Mouse (Mus musculus): ENCODE results near the gene Rtn4rl1.

Rtn4rl1 gene

GRCm38 (mm10) chr11:75212876-75213275 lies 19.3 kb downstream of the Rtn4rl1 start:
- DNase-seq (ENCODE audit: low read depth, low spot score): no peak

GRCm38 (mm10) chr11:75213372-75214080 lies 19.9 kb downstream of the Rtn4rl1 start:
- no peak for DNase-seq (ENCODE audit: low read depth, low spot score)

DNA sequence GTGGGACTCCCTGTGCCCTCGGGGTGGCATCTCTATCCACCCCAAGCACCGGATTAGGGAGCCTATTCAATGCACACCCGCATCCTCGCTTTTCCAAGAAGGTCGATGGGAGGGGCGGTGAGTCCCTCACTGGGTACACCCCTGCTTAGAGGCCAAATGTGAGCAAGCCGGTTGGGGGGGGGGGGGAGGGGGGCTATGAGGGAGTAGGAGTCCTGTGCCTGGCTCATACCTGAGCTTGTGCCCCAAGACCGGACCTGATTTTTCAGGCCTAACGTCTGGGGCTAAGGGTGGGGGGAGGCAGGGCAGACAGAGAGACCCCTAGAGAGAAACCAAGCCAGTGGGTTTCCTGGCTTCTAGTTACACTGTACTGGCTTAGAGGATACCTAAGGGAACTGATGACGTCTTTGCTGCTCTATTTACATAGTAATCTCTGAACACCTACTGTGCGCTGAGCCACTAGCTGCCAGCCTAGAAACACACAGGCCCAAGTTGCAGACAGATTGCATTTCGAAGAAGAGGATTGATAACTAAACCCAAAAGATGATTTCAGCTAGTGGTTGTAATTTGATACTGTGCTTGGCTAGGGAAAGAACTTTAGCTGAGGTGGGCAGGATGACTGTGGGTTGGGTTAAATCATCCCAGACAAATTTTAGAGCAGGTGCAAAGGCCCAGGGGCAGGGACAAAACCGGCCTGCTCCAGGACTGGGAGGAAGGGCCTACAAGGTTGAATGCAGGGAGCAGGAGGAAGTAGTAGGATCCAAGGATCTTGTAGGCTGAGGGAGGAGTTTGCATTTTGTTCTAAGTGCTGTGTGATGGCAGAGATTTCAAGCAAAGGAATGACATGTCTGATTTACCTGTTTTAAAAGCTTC lies 20.7 kb downstream of the Rtn4rl1 start:
- no peak for DNase-seq (ENCODE audit: low read depth, low spot score)

- no peak for DNase-seq (ENCODE audit: low read depth, low spot score)
Measured at GRCm38 (mm10) chr11:75220115-75220514, 26.5 kb downstream of the Rtn4rl1 start.

DNA sequence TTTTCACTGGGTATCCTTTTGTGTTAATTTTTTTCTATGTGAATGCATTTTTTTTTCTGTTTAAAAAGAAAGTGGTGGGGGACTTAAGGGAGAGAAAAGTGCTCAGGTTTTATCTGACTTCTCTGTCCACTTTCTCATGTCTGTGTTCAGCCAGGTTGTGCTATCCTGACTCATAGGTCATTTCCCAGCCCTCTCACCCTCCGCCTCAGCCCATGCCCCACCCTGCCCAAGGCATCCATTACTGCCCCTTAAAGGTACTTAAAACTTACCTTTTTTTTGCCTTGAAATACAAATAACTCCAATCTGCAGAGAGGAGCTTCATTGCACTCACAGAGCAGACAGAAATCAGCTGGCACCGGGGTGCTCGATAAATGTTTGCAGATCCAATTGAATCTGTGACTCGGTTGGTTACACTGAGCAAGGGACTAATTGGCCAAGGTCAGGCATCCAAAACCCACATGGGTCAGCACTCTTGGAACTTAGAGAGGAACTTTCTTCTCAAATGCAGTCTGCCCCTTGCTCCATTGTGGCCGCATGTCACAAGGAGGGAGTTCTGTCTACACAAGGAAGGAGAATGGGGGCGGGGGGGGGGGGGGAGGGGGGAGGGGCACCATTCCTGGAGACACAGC lies 27.0 kb downstream of the Rtn4rl1 start:
- no peak for DNase-seq (ENCODE audit: low read depth, low spot score)

DNA sequence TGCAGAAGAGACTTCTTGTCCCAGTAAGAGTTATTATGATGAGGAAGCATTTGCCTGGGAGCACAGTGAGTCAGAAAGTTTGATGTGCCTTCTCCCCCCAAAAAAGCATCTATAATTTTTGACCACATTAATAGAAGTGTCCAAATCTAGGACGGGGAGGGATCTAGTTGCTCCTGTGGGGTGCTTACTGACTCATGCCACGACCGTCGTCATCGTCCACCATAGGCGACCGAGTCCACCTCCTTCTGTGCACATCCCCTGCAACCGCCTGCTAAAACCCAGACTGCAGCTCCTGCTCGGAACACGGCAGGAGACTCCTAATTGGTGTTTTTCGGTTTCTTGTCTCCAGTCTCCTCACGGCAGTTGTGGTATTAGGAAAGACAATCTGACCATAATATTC lies 30.5 kb downstream of the Rtn4rl1 start:
- no peak for DNase-seq (ENCODE audit: low read depth, low spot score)

DNA sequence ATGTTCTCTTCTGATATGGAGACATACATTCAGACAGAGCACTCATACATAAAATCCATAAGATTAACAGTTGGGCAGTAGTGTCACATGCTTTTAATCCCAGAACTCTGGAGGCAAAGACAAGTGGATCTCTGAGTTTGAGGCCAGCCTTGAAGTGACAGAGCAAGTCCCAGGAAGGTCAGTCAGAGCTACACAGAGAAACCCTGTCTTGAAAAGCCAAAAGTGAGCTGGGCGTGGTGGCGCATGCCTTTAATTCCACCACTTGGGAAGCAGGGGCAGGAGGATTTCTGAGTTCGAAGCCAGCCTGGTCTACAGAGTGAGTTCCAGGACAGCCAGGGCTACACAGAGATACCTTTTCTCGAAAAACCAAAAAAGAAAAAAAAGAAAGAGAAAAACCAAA lies 31.3 kb downstream of the Rtn4rl1 start:
- DNase-seq (ENCODE audit: low read depth, low spot score): no peak

DNA sequence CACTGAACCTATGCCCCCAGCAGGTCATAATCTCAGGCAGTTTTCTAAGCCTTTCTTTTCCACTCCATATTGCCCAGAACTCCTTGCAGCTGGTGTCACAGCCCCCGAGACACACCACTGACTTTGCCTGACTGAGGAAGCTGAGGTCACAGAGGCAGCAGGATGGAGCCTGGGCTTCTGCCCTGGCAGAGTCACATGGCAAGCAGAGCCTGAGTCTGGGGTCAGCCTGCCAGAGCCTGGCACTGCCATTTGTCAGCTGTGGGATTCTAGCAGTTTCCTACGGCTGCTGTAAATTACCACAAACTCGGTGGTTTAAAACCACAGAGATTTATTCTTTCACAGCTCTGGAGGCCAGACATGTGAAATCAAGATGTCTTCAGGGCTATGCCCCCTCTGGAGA lies 34.0 kb downstream of the Rtn4rl1 start:
- no peak for DNase-seq (ENCODE audit: low read depth, low spot score)

- no peak for DNase-seq (ENCODE audit: low read depth, low spot score)
Measured at GRCm38 (mm10) chr11:75229289-75229688, 35.7 kb downstream of the Rtn4rl1 start.

DNA sequence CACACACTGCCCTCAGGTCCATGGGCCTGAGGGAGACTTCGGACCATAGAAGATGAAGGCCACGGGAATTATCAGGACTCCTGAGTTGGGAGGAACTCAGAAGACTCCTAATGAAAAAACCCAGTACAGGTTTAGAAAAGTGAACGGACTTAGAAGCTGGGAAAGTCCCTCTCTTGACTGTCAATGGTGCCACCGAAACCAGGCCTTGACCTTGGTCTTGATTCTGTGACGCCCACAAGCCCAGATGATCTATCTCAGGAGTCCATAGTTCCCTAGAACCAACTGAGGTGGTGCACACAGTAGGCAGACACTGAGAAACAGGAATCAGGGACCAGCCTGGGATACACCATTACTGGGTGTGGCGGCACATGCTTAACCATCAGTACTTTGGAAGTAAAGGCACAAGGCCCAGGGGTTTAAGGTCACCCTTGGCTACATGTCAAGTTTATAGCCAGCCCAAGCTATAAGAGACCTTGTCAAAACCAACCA lies 36.7 kb downstream of the Rtn4rl1 start:
- DNase-seq (ENCODE audit: low read depth, low spot score): no peak

DNA sequence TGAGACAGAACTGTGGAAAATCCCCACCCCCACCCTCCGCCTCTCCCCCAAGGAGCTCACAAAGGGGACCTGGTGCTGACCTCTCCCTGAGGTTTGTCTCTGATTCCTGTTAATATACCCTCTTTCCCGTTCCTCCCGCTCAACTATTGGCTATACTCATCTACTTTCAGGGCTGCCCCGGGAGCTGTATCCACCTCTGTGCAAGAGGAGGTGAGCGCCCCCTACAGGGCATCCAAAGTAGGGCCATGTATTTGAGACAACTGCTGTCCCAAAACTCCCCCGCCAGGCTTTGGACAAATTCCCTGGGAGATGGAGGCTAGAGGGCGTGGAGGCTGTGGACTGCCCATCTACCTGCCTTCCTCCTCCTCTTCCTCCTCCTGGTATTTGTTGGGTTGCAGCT lies 38.2 kb downstream of the Rtn4rl1 start:
- DNase-seq (ENCODE audit: low read depth, low spot score): peak; percentile 83

DNA sequence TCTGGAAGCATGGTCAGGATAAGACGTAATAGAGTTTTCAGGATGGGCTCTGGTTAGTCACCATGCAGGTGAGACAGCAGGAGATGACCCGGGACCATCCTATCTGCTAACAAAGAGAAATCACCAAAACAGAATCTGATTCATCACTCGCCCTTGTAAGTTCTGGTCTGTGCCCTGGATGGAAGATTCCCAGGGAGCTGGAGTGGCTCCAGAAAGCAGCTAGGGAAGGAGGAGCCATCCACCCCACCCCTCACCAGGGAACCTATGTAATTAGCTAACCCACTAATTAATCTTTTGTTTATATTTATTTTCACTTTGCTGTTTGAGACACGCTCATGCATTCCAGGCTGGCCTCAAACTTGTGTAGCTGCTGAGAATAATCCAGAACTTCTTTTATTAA lies 38.9 kb downstream of the Rtn4rl1 start:
- DNase-seq (ENCODE audit: low read depth, low spot score): no peak

DNA sequence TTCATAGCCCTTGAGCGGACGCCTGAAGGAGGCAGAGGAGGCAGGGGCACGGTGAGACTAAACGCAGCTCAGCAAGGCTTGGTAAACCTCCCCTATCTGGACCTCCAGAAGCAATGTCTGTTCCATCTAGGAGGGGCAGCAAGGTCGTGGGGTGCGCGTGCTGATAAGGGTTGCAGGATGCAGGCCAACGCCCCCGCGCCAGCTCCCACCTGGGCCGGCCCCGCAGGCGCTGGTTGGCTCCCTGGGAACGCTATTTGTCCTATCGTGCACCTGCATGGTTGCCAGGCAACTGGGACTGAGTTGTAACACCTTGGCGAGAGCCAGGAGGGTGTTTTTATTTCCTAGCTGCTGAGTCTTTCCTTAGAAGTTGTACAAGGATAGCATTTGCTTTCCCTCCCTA lies 41.2 kb downstream of the Rtn4rl1 start:
- DNase-seq (ENCODE audit: low read depth, low spot score): no peak

DNA sequence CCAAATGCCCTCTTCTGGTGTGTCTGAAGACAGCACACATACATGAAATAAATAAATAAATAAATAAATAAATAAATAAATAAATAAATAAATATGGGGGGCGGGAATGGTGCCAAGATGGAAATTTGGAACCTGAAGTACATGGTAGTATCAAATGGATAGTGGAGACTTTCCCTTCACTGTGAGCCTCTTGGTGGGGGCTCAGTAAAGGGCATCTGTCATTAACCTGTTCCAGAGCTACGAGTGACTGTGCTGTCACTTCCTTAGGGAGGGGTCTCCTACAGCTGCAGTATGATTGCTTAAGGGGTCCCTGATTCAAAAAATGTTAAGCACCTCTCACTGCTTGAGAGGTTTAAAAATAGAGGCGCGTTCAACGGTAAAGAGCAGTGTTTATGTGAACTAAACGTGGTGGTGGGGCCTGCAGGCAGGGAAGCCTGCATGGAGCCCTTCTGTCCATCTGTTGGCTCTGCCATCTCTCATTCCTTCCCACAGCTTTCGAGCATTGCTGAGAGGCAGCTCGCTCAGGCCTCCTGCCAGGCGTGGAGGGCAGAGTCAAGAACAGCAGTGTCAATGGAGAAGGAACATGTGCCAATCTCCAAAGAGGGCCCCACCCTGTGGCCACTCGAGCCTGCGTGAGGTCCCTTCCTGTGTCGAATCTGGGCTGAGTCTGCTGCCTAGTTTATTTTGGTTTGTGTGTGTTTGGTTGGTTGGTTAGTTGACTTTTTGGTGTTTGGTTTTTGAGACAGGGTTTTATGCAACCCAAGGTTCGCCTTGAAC lies 46.8 kb downstream of the Rtn4rl1 start:
- no peak for DNase-seq (ENCODE audit: low read depth, low spot score)

GRCm38 (mm10) chr11:75242710-75243255 lies 49.2 kb downstream of the Rtn4rl1 start:
- no peak for DNase-seq (ENCODE audit: low read depth, low spot score)

DNA sequence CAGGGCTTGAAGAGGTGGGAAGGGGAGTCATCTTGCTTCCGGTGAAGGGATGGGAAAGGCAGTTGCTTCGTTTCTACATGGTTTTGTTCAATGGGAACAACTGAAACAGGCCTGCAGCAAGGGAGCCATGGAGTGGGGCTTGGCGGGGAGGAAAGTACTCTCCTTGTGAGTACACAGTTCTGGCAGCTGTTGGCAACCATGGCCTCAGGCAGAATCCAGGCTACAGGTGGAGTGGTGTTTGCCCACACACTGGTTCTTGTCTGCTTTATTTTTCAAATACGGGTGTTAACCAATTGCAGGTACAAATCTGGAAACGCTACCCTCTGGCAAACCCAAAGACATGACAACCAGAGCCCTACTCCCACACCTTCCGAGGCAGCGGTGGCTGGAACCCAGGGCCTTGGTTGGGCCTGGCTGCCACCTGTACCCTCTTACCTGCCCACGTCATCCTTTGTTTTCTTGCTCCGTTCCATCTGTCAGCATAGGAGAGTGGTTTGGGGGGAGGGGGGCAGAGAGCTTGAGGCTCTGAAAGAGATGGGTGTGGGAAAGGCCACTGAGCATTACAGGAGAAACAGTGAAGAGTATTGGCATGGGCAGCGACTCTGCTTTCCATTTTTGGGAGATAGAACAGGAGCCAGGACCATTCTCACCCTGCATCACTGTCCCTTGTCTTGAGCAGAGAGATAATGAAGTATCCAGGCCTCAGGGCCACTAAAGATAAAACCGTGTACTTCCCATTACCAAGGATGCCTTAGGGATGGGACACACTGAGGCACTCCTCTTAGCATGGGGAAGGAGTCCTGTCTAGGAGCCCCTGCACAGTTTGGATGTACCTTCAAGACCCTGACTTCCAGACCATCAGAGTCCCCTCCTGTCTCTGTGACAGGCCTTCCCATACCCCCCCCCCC lies 51.0 kb downstream of the Rtn4rl1 start:
- no peak for DNase-seq (ENCODE audit: low read depth, low spot score)

DNA sequence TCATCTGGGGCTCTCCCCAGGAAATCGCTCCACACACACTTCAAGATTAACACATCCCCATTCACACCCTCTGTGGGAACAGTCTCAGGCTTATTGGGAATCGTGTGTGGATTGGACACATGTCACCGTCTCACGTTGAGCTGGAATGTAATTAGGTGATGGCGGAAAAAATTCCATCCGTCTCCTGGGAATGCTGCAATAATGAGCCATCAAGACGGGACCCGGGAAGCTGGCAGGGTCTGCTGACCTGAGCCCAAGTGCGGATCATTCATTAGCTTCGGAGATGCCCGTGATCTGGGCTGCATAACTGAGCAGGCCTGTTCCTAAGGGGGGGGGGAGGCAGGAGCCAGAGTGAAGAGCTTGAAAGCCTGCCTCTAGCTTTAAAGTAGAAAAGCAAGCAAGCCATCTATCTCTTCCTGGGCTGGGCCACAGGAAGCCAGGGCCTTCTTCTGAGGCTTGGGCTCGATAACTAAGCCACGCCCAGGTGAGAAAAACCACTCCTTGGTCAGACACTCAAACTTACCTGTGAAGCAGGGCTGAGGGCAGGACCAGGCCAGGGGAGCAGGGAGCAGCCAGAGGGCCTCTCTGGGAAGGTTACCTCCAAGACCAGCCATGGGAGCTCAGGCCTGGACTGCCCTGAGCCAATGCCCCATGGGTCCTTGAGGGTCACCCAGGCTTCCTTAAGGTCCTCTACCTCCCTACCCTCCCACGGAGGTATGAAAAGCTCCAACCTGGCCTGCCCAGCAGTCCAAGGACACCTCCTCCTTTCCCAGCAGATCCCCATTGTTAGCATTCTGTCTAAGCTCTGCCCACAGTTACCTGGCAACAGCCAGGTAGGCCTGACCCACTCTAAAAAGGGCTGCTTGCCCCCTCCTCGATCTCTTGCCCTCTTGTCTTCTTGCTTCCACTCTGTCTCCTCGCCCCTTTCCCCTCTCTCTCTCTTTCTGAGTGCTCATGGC lies 52.1 kb downstream of the Rtn4rl1 start:
- DNase-seq (ENCODE audit: low read depth, low spot score): peak; percentile 61

DNA sequence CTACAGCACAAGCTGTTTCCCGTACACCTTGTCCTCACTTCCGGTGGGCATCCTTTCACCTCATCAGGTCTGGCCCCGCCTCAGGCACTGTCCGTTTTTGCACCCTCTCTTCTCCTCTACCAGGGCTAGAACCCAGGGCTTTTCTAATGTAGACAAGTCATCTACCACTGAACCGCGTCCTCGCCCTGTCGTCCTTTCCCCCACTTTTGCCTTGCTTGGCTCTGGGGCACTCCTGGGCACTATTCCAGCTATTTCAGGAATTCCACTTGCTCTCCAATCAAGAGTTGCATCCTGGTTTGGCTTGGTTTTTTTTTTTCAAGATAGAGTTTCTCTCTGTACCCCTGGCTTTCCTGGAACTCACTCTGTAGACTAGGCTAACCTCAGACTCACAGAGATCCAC lies 53.0 kb downstream of the Rtn4rl1 start:
- DNase-seq (ENCODE audit: low read depth, low spot score): no peak

- DNase-seq (ENCODE audit: low read depth, low spot score): no peak
Measured at GRCm38 (mm10) chr11:75247137-75247730, 53.7 kb downstream of the Rtn4rl1 start.
